Mouse (Mus musculus): ENCODE data around the gene Relt.
A peak's percentile ranks its signal among the peaks of the same experiment; 100 is the strongest.
"Not testable (repeated sequence)": the region's sequence is repeated elsewhere in the genome, so short reads cannot be mapped to it uniquely, and the experiment has no call there.

The Relt gene

GRCm38 (mm10) chr7:100873197-100873596 lies 10.0 kb upstream of the Relt start:
- DNase-seq = no peak

GRCm38 (mm10) chr7:100871892-100872291 lies 8.6 kb upstream of the Relt start:
- no peak for DNase-seq

GRCm38 (mm10) chr7:100871355-100871754 lies 8.1 kb upstream of the Relt start:
- no peak for DNase-seq

GRCm38 (mm10) chr7:100869877-100870629 lies 6.8 kb upstream of the Relt start:
- DNase-seq = no peak

- DNase-seq = peak; percentile 37 to 42
Measured at GRCm38 (mm10) chr7:100868551-100868950, 5.3 kb upstream of the Relt start.

- DNase-seq = no peak
Measured at GRCm38 (mm10) chr7:100867561-100867960, 4.3 kb upstream of the Relt start.

- DNase-seq = peak; percentile 87 to 88
Measured at GRCm38 (mm10) chr7:100866675-100867074, 3.4 kb upstream of the Relt start.

- no peak for DNase-seq
Measured at GRCm38 (mm10) chr7:100862353-100862752, 893 bp downstream of the Relt start.

- no peak for DNase-seq
Measured at GRCm38 (mm10) chr7:100861209-100861608, 2.0 kb downstream of the Relt start.

- DNase-seq = no peak
Measured at GRCm38 (mm10) chr7:100860450-100860849, 2.8 kb downstream of the Relt start.

GRCm38 (mm10) chr7:100855795-100856573 lies 7.3 kb downstream of the Relt start:
- peak; percentile 92 to 96 for DNase-seq

GRCm38 (mm10) chr7:100855300-100855699 lies 7.9 kb downstream of the Relt start:
- DNase-seq = no peak

GRCm38 (mm10) chr7:100854861-100855260 lies 8.4 kb downstream of the Relt start:
- no peak for DNase-seq

GRCm38 (mm10) chr7:100854137-100854814 lies 9.0 kb downstream of the Relt start:
- no peak for DNase-seq

GRCm38 (mm10) chr7:100853396-100853795 lies 9.8 kb downstream of the Relt start:
- peak; percentile 32 to 39 for DNase-seq

- DNase-seq = no peak
Measured at GRCm38 (mm10) chr7:100851481-100852356, 11.5 kb downstream of the Relt start.

- no peak for DNase-seq
Measured at GRCm38 (mm10) chr7:100849508-100849907, 13.7 kb downstream of the Relt start.

GRCm38 (mm10) chr7:100848744-100849143 lies 14.5 kb downstream of the Relt start:
- DNase-seq = peak; percentile 82 to 84

GRCm38 (mm10) chr7:100847131-100847530 lies 16.1 kb downstream of the Relt start:
- no peak for DNase-seq

GRCm38 (mm10) chr7:100846033-100846432 lies 17.2 kb downstream of the Relt start:
- DNase-seq = not testable (repeated sequence)

- DNase-seq = peak; percentile 50 to 53
Measured at GRCm38 (mm10) chr7:100845412-100845811, 17.8 kb downstream of the Relt start.

GRCm38 (mm10) chr7:100845026-100845400 lies 18.2 kb downstream of the Relt start:
- DNase-seq = no peak

Data from B cell, adult 2 months (primary cell).